Mouse (Mus musculus): ENCODE measurements around the gene Hist1h2ab. TPM values are rescaled to one million over a fixed set of nuclear protein-coding genes. Genes with fewer than 3 reads are reported as not detected.
"Not testable (repeated sequence)": the region's sequence is repeated elsewhere in the genome, so short reads cannot be mapped to it uniquely, and the experiment has no call there.

Hist1h2ab gene
- total RNA-seq, 2 experiments from 2014 or later = 19.9 to 21.0 TPM

- no peak for DNase-seq (ENCODE audit: extremely low spot score in 1 of 2, low spot score in 2 of 2)
- no peak overlapping the region for H3K4me3 ChIP-seq
- intact Hi-C loops (cut with DNase I) = no loop called here
- H3K27ac ChIP-seq = no peak overlapping the region
- no peak for TF ChIP-seq CTCF (IDR thresholded peaks at IDR 0.05)
These were observed 14.2 kb downstream of the Hist1h2ab start for GRCm38 (mm10) chr13:23765172-23765513.

- intact Hi-C loops (cut with DNase I) = no loop called here
- no peak for TF ChIP-seq CTCF (IDR thresholded peaks at IDR 0.05)
These were observed 15.8 kb downstream of the Hist1h2ab start for GRCm38 (mm10) chr13:23766772-23767171.

GRCm38 (mm10) chr13:23768834-23769397 lies 18.0 kb downstream of the Hist1h2ab start:
- TF ChIP-seq CTCF (IDR thresholded peaks at IDR 0.05) = no peak
- intact Hi-C loops (cut with DNase I) = no loop called here
- no peak overlapping the region for H3K4me3 ChIP-seq
- no peak for DNase-seq (ENCODE audit: extremely low spot score in 1 of 2, low spot score in 2 of 2)
- H3K27ac ChIP-seq = no peak overlapping the region

More at GRCm38 (mm10) chr13:23766772-23767171, 15.8 kb downstream of the Hist1h2ab start:
- Histone ChIP-seq H3K4me3 (no peak overlapping the region), H3K27ac (no peak overlapping the region)
- DNase-seq (ENCODE audit: extremely low spot score in 1 of 2, low spot score in 2 of 2) = no peak

GRCm38 (mm10) chr13:23769613-23770012 lies 18.7 kb downstream of the Hist1h2ab start, which contains the start of gene Trim38:
Trim38 (plus strand) TSS chr13:23769913.
- intact Hi-C loops (cut with DNase I); H3K27ac ChIP-seq; DNase-seq (ENCODE audit: extremely low spot score in 1 of 2, low spot score in 2 of 2); H3K4me3 ChIP-seq: not testable (repeated sequence)

- TF ChIP-seq CTCF (IDR thresholded peaks at IDR 0.05) = no peak
- Histone ChIP-seq H3K4me3 (peak overlapping the region; percentile 13; the same call in 1 of the 2 replicates), H3K27ac (no peak overlapping the region)
- intact Hi-C loops (cut with DNase I) = no loop called here
- DNase-seq (ENCODE audit: extremely low spot score in 1 of 2, low spot score in 2 of 2) = peak; percentile 29 to 30
These were observed 21.8 kb downstream of the Hist1h2ab start for GRCm38 (mm10) chr13:23772561-23773313.

GRCm38 (mm10) chr13:23778339-23778738 lies 27.4 kb downstream of the Hist1h2ab start:
- Histone ChIP-seq H3K4me3 (no peak overlapping the region), H3K27ac (no peak overlapping the region)
- no peak for TF ChIP-seq CTCF (IDR thresholded peaks at IDR 0.05)
- intact Hi-C loops (cut with DNase I) = no loop called here
- DNase-seq (ENCODE audit: extremely low spot score in 1 of 2, low spot score in 2 of 2) = no peak

GRCm38 (mm10) chr13:23779025-23779424 lies 28.1 kb downstream of the Hist1h2ab start:
- no peak for TF ChIP-seq CTCF (IDR thresholded peaks at IDR 0.05)
- Histone ChIP-seq H3K27ac (no peak overlapping the region), H3K4me3 (no peak overlapping the region)
- intact Hi-C loops (cut with DNase I) = no loop called here
- DNase-seq (ENCODE audit: extremely low spot score in 1 of 2, low spot score in 2 of 2) = no peak

- peak; percentile 24 to 27 for DNase-seq (ENCODE audit: extremely low spot score in 1 of 2, low spot score in 2 of 2)
- intact Hi-C loops (cut with DNase I) = loop anchor here (5.0 kb wide), 2 partner anchors 220 to 505 kb away; no protein-coding TSS in a partner anchor
- no peak overlapping the region for H3K27ac ChIP-seq
- peak; percentile 93 for TF ChIP-seq CTCF (IDR thresholded peaks at IDR 0.05)
- H3K4me3 ChIP-seq = no peak overlapping the region
These were observed 41.6 kb downstream of the Hist1h2ab start for GRCm38 (mm10) chr13:23792520-23792919.

- intact Hi-C loops (cut with DNase I) = no loop called here
- DNase-seq (ENCODE audit: extremely low spot score in 1 of 2, low spot score in 2 of 2) = no peak
- no peak for TF ChIP-seq CTCF (IDR thresholded peaks at IDR 0.05)
- Histone ChIP-seq H3K4me3 (no peak overlapping the region), H3K27ac (no peak overlapping the region)
These were observed 48.5 kb downstream of the Hist1h2ab start for GRCm38 (mm10) chr13:23799405-23799804.

Small RNA genes within 50 kb of the gene (microRNA-seq; reads per million reads assigned to microRNA genes)
- gene Gm44314 = 0 reads per million in 2 experiments
- gene Gm44484 = 0 reads per million in 2 experiments

Other genes starting within 250 kb of the Hist1h2ab start
- 100 to 1,000 TPM; 289 to 340 TPM for gene Hist1h4h, start 220.1 kb upstream of the Hist1h2ab start, total RNA-seq (2021)
- 1 to 10 TPM; 2.4 to 4.4 TPM for gene Hist1h2af, start 217.2 kb upstream of the Hist1h2ab start, total RNA-seq (2021)
- 1 to 10 TPM; 2.6 to 5.1 TPM for gene Hist1h3g, start 215.7 kb upstream of the Hist1h2ab start, total RNA-seq (2021)
- under 1 TPM; 0.61 TPM for gene Hist1h2bh, start 207.7 kb upstream of the Hist1h2ab start, total RNA-seq (2021)
- 10 to 100 TPM; 12.9 to 15.5 TPM for gene Hist1h3f, start 207.1 kb upstream of the Hist1h2ab start, total RNA-seq (2021)
- gene Hist1h4f, start 199.5 kb upstream of the Hist1h2ab start, total RNA-seq (2021) = 100 to 1,000 TPM; 161 to 177 TPM
- 1 to 10 TPM; 3.5 TPM for gene Hist1h1d, start 197.9 kb upstream of the Hist1h2ab start, total RNA-seq (2021)
- gene Hist1h3e, start 188.8 kb upstream of the Hist1h2ab start, total RNA-seq (2021) = 10 to 100 TPM; 40.1 to 50.4 TPM
- gene Hist1h2ae, start 179.9 kb upstream of the Hist1h2ab start, total RNA-seq (2021) = 1 to 10 TPM; 2.4 to 5.0 TPM
- gene Hist1h2bg, start 179.7 kb upstream of the Hist1h2ab start, total RNA-seq (2021) = 10 to 100 TPM; 68.0 to 71.2 TPM
- gene Hist1h2bf, start 176.9 kb upstream of the Hist1h2ab start, total RNA-seq (2021) = 10 to 100 TPM; 19.7 to 24.1 TPM
- 1 to 10 TPM; 3.8 to 9.0 TPM for gene Hist1h2ad, start 176.7 kb upstream of the Hist1h2ab start, total RNA-seq (2021)
- 1 to 10 TPM; 6.9 to 9.9 TPM for gene Hist1h3d, start 175.4 kb upstream of the Hist1h2ab start, total RNA-seq (2021)
- gene Hist1h4d, start 169.5 kb upstream of the Hist1h2ab start, total RNA-seq (2021) = 100 to 1,000 TPM; 141 to 157 TPM
- gene Hist1h2be, start 130.0 kb upstream of the Hist1h2ab start, total RNA-seq (2021) = 1 to 10 TPM; 5.4 to 7.9 TPM
- gene Hist1h1e, start 128.6 kb upstream of the Hist1h2ab start, total RNA-seq (2021) = 10 to 100 TPM; 53.2 to 57.3 TPM
- 1 to 10 TPM; 2.1 to 2.7 TPM for gene Hist1h2ac, start 67.2 kb upstream of the Hist1h2ab start, total RNA-seq (2021)
- 10 to 100 TPM; 27.0 to 29.1 TPM for gene Hist1h2bc, start 66.9 kb upstream of the Hist1h2ab start, total RNA-seq (2021)
- gene Hist1h1t, start 55.3 kb upstream of the Hist1h2ab start, total RNA-seq (2021) = not detected
- gene Hist1h4c, start 52.7 kb upstream of the Hist1h2ab start, total RNA-seq (2021) = 100 to 1,000 TPM; 103 TPM
- 1 to 10 TPM; 2.4 to 3.1 TPM for gene Hfe, start 40.3 kb upstream of the Hist1h2ab start, total RNA-seq (2021)
- gene Hist1h1c, start 12.3 kb upstream of the Hist1h2ab start, total RNA-seq (2021) = 10 to 100 TPM; 53.4 to 53.7 TPM
- gene Hist1h3c, start 5.5 kb upstream of the Hist1h2ab start, total RNA-seq (2021) = 1 to 10 TPM; 1.0 to 1.3 TPM
- 10 to 100 TPM; 12.3 to 19.0 TPM for gene Hist1h2bb, start 4.4 kb upstream of the Hist1h2ab start, total RNA-seq (2021)
- gene Hist1h3b, start 1.1 kb downstream of the Hist1h2ab start, total RNA-seq (2021) = 1 to 10 TPM; 6.6 to 7.5 TPM
- gene Hist1h4b, start 5.9 kb downstream of the Hist1h2ab start, total RNA-seq (2021) = 10 to 100 TPM; 62.5 to 93.5 TPM
- gene Hist1h4a, start 10.1 kb downstream of the Hist1h2ab start, total RNA-seq (2021) = 10 to 100 TPM; 53.1 to 70.3 TPM
- 10 to 100 TPM; 31.1 to 37.0 TPM for gene Hist1h3a, start 11.3 kb downstream of the Hist1h2ab start, total RNA-seq (2021)
- gene Hist1h1a, start 12.5 kb downstream of the Hist1h2ab start, total RNA-seq (2021) = 10 to 100 TPM; 21.6 to 22.6 TPM
- gene Trim38, start 18.8 kb downstream of the Hist1h2ab start, total RNA-seq (2021) = not detected
- not detected for gene Slc17a2, start 55.9 kb downstream of the Hist1h2ab start, total RNA-seq (2021)
- not detected for gene Slc17a3, start 88.3 kb downstream of the Hist1h2ab start, total RNA-seq (2021)
- gene Slc17a1, start 116.6 kb downstream of the Hist1h2ab start, total RNA-seq (2021) = not detected
- not detected for gene Slc17a4, start 163.9 kb downstream of the Hist1h2ab start, total RNA-seq (2021)
- gene Hist1h2ba, start 183.0 kb downstream of the Hist1h2ab start, total RNA-seq (2021) = not detected
- gene Hist1h2aa, start 183.3 kb downstream of the Hist1h2ab start, total RNA-seq (2021) = not detected
- under 1 TPM in 1 of 2 experiments, not detected in 1; 0.68 TPM for gene Scgn, start 240.1 kb downstream of the Hist1h2ab start, total RNA-seq (2021)

Measured in left cerebral cortex, adult 2 months (tissue).